9 mouse cellular contexts compared by ENCODE assay signal in genomic region chr1:39502817-39503633, GRCm38 (mm10). TPM values are rescaled to one million over a fixed set of nuclear protein-coding genes. Genes with fewer than 3 reads are reported as not detected.
DNase-seq lines count a peak whose midpoint lies in the region; ATAC-seq lines count a peak whose summit lies in the region.
"Had no signal": no experiment of that assay in that cellular context is flagged by ENCODE, and none has a peak within 500 bp of the region (broad histone marks: within the 10 kb centered on the region; RNA-seq: fewer than 3 reads in every experiment).

No protein-coding gene starts in this region.

- 0 out of 2 replicates have a peak, but pooled peaks cover 2% of the 10 kb centered on the region for H3K9me3 ChIP-seq in heart, embryonic 11.5 days (replicated peaks; ENCODE audit: control insufficient read depth, low read length)
- no peaks in the 10 kb centered on the region for H3K9me3 ChIP-seq in kidney, embryonic 16.5 days (ENCODE audit: low read length)

- no peak overlapping the region for H3K4me3 ChIP-seq in heart, embryonic 11.5 days (ENCODE audit: low read depth, low read length)
- H3K4me3 ChIP-seq in kidney, embryonic 16.5 days (ENCODE audit: low read length) = no peak overlapping the region

- no peak overlapping the region for H3K9ac ChIP-seq in heart, embryonic 11.5 days (ENCODE audit: low read depth, low read length)
- no peak overlapping the region for H3K9ac ChIP-seq in kidney, embryonic 16.5 days (replicated peaks; ENCODE audit: low read length)

- ATAC-seq in heart, embryonic 11.5 days (replicated peaks; ENCODE audit: insufficient number of reproducible peaks, low FRiP score, low TSS enrichment) = no peak
- peak; percentile 74 to 90 for ATAC-seq in hematopoietic stem cell, adult 5-6 weeks (replicated peaks in 1 of 2; ENCODE audit: insufficient read depth in 1 of 2, low FRiP score in 2 of 2, low TSS enrichment in 1 of 2, low read depth in 1 of 2, poor library complexity in 2 of 2, severe bottlenecking in 2 of 2)
- ATAC-seq in kidney, embryonic 16.5 days (ENCODE audit: low FRiP score, low TSS enrichment) = no peak
- ATAC-seq: activated CD4-positive, CD25-positive, alpha-beta regulatory T cell, adult 4 months had no signal

- WGBS in heart, embryonic 11.5 days (ENCODE audit: insufficient replicate concordance) = 81% methylated on average over 17 of the region's 17 CpGs
- 82% methylated on average over 17 of the region's 17 CpGs for WGBS in kidney, embryonic 16.5 days

- peak; percentile 93 for DNase-seq in heart, adult 11 months
- DNase-seq in ovary, postnatal 36 days (ENCODE audit: low spot score) = peak; percentile 18
- no peak for DNase-seq in ovary, postnatal 10 days (ENCODE audit: low spot score)
- DNase-seq in thymus, postnatal 0 days (ENCODE audit: low spot score) = peak; percentile 34
- DNase-seq in embryo, embryonic 9.5 days (ENCODE audit: extremely low spot score) = no peak

- no peaks in the 10 kb centered on the region for H3K4me1 ChIP-seq in heart, embryonic 11.5 days (ENCODE audit: control insufficient read depth, insufficient read depth, low read length)
- peaks cover 6% of the 10 kb centered on the region; the same call in 1 of the 2 replicates for H3K4me1 ChIP-seq in kidney, embryonic 16.5 days (ENCODE audit: insufficient read depth, low read length)

- no peaks in the 10 kb centered on the region for H3K36me3 ChIP-seq in heart, embryonic 11.5 days (ENCODE audit: control insufficient read depth, insufficient read depth, low read length)
- H3K36me3 ChIP-seq in kidney, embryonic 16.5 days (ENCODE audit: insufficient read depth, low read length) = no peaks in the 10 kb centered on the region

- no peak overlapping the region for H3K4me2 ChIP-seq in heart, embryonic 11.5 days
- H3K4me2 ChIP-seq in kidney, embryonic 16.5 days (replicated peaks; ENCODE audit: low read depth, low read length) = no peak overlapping the region

- no peak overlapping the region for H3K27ac ChIP-seq in heart, embryonic 11.5 days (ENCODE audit: low read depth, low read length)
- no peak overlapping the region for H3K27ac ChIP-seq in kidney, embryonic 16.5 days (ENCODE audit: low read length)

- H3K27me3 ChIP-seq in heart, embryonic 11.5 days (ENCODE audit: control insufficient read depth, insufficient read depth, low read length) = no peaks in the 10 kb centered on the region
- H3K27me3 ChIP-seq in kidney, embryonic 16.5 days (ENCODE audit: insufficient read depth, low read length) = no peaks in the 10 kb centered on the region

RNA-seq across cellular contexts. Expression of gene Tbc1d8, which starts 24.5 kb away (rescaled TPM):
- polyA plus RNA-seq in heart, embryonic 11.5 days (2014; fragmentation: Nextera tagmentation; extraction: Ambion mirVana) = 11.4 and 12.2 TPM in 2 replicates
- total RNA-seq in hematopoietic stem cell, adult 5-6 weeks (2017) = 8.6 and 14.8 TPM in 2 replicates
- polyA plus RNA-seq in thymus, postnatal 0 days (2015; fragmentation: Nextera tagmentation; extraction: Ambion mirVana) = 5.9 and 7.4 TPM in 2 replicates
- 10.1 and 10.3 TPM in 2 replicates for polyA plus RNA-seq in kidney, embryonic 16.5 days (2015; fragmentation: Nextera tagmentation; extraction: Ambion mirVana)

RNA-seq across cellular contexts. Expression of gene Cnot11, which starts 31.8 kb away (rescaled TPM):
- polyA plus RNA-seq in heart, embryonic 11.5 days (2014; fragmentation: Nextera tagmentation; extraction: Ambion mirVana) = 20.0 and 20.4 TPM in 2 replicates
- 35.9 and 46.1 TPM in 2 replicates for total RNA-seq in hematopoietic stem cell, adult 5-6 weeks (2017)
- polyA plus RNA-seq in thymus, postnatal 0 days (2015; fragmentation: Nextera tagmentation; extraction: Ambion mirVana) = 24.3 and 24.6 TPM in 2 replicates
- 14.6 and 15.6 TPM in 2 replicates for polyA plus RNA-seq in kidney, embryonic 16.5 days (2015; fragmentation: Nextera tagmentation; extraction: Ambion mirVana)

Comparison
In these comparisons a context has a peak if more than half of its experiments do, and no peak if none do; other contexts are left out.
1. DNase-seq: peak in heart, adult 11 months (single experiment), ovary, postnatal 36 days (single experiment) and thymus, postnatal 0 days (single experiment); none in ovary, postnatal 10 days (single experiment) and embryo, embryonic 9.5 days (single experiment).
2. ATAC-seq: peak in hematopoietic stem cell, adult 5-6 weeks (2 of 2); none in heart, embryonic 11.5 days (single experiment) and kidney, embryonic 16.5 days (single experiment).